Mouse (Mus musculus) testis, adult 2 months (tissue): ENCODE data around the gene Smarcal1.

Experiments used
- CTCF ChIP-seq: fragments of 200-500 bp; IDR thresholded peaks from 2 replicates; pipeline ENCODE4 v1.5.1; 2012; ENCODE audit warnings: low read depth, mild to moderate bottlenecking, inconsistent platforms, low read length, moderate library complexity; ENCODE audit not compliant: control insufficient read depth, insufficient read depth, insufficient replicate concordance
- POLR2A ChIP-seq: fragments of 200-500 bp; IDR thresholded peaks from 2 replicates; pipeline ENCODE4 v1.6.1; 2012; ENCODE audit warnings: low read depth, mild to moderate bottlenecking, inconsistent platforms, low read length, moderate library complexity; ENCODE audit not compliant: control insufficient read depth

- no peak for TF ChIP-seq CTCF
- no peak for TF ChIP-seq POLR2A
Measured at GRCm38 (mm10) chr1:72673070-72673469, 90.0 kb downstream of the Smarcal1 start.
